Mouse (Mus musculus): Measurements from ENCODE around the gene Hoxa4.

DNA sequence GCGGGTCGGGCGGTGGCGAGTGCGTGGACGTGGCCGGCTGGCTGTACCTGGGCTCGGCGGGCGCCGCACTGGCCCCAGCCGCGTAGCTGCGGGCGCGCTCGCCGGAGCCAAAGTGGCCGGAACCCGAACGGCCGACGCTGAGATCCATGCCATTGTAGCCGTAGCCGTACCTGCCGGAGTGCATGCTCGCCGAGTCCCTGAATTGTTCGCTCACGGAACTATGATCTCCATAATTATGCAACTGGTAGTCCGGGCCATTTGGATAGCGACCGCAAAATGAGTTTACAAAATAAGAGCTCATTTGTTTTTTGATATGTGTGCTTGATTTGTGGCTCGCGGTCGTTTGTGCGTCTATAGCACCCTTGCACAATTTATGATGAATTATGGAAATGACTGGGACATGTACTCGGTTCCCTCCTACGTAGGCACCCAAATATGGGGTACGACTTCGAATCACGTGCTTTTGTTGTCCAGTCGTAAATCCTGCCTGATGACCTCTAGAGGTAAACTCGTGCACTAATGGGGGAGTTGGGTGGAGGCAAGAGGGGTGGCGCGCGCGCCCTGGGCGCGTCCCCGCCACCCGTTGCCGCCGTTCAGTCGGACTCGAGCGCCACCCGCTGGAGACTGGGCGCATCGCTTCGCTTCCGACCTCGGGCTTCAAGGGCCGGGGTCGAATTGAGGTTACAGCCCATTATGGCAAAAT lies 12.6 kb upstream of the Hoxa4 start, which contains the start of gene Hoxa5:
- TF ChIP-seq GATA1 (IDR thresholded peaks at IDR 0.05; ENCODE audit: borderline replicate concordance, low read length) (no peak), FLI1 (IDR thresholded peaks at IDR 0.05; ENCODE audit: low read length) (no peak)
